Comparison of ENCODE assay signal across 21 mouse cellular contexts in the genomic region with DNA sequence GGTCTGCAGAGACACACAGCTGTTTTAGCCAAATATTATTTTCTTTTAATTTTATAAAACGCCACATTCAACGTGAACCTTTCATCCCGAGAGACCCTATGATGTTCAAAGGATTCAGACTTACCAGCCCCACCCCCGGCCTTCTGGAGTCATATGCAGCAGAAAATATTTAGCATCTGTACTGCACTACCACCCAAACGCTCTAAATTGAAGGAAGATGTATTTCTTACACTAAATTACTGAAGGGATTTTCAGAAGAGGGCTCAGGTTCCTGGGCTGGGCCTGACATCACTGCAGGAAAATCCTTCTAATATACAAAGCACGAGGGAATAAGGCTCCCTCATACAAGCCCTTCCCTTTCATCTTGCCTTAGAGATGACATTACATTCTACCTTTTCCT. TPM values are rescaled to one million over a fixed set of nuclear protein-coding genes. Genes with fewer than 3 reads are reported as not detected.
A peak's percentile ranks its signal among the peaks of the same experiment; 100 is the strongest.
DNase-seq lines count a peak whose midpoint lies in the region; ATAC-seq and TF ChIP-seq lines count a peak whose summit lies in the region.
"Had no signal": no experiment of that assay in that cellular context is flagged by ENCODE, and none has a peak within 500 bp of the region (broad histone marks: within the 10 kb centered on the region; RNA-seq: fewer than 3 reads in every experiment).

No protein-coding gene starts in this region.

- H3K36me3 ChIP-seq in forebrain, embryonic 14.5 days (ENCODE audit: control insufficient read depth, insufficient read depth, low read length): no peaks in the 10 kb centered on the region
- H3K36me3 ChIP-seq in forebrain, embryonic 10.5 days (replicated peaks): no peaks in the 10 kb centered on the region
- no peaks in the 10 kb centered on the region for H3K36me3 ChIP-seq in lung, embryonic 14.5 days (ENCODE audit: insufficient read depth)
- H3K36me3 ChIP-seq in embryonic facial prominence, embryonic 13.5 days: no peaks in the 10 kb centered on the region
- H3K36me3 ChIP-seq in neural tube, embryonic 12.5 days: no peaks in the 10 kb centered on the region
- H3K36me3 ChIP-seq: heart, embryonic 12.5 days; hindbrain, embryonic 13.5 days; limb, embryonic 15.5 days; liver, embryonic 15.5 days; midbrain, embryonic 12.5 days had no signal

- H3K27me3 ChIP-seq in forebrain, embryonic 14.5 days (replicated peaks; ENCODE audit: control insufficient read depth, insufficient read depth, low read length): no peaks in the 10 kb centered on the region
- H3K27me3 ChIP-seq in forebrain, embryonic 10.5 days (ENCODE audit: poor library complexity, severe bottlenecking): peaks cover 60% of the 10 kb centered on the region
- no peaks in the 10 kb centered on the region for H3K27me3 ChIP-seq in lung, embryonic 14.5 days (ENCODE audit: insufficient read depth, low read length)
- H3K27me3 ChIP-seq in embryonic facial prominence, embryonic 13.5 days: peaks cover 10% of the 10 kb centered on the region; the same call in 1 of the 2 replicates
- H3K27me3 ChIP-seq in neural tube, embryonic 12.5 days (replicated peaks): no peaks in the 10 kb centered on the region
- H3K27me3 ChIP-seq: limb, embryonic 15.5 days had no signal

- 73% methylated on average over 6 of the region's 6 CpGs for WGBS in forebrain, embryonic 14.5 days
- WGBS in forebrain, embryonic 10.5 days: 69% methylated on average over 6 of the region's 6 CpGs
- 25% methylated on average over 6 of the region's 6 CpGs for WGBS in lung, embryonic 14.5 days
- whole genome bisulfite sequencing in embryonic facial prominence, embryonic 13.5 days: 12% methylated on average over 6 of the region's 6 CpGs
- WGBS in neural tube, embryonic 12.5 days: 51% methylated on average over 6 of the region's 6 CpGs

- ATAC-seq in forebrain, embryonic 14.5 days: peak; percentile 4; the same call in 1 of the 2 replicates
- 0 out of 2 replicates have a peak, but pooled peaks have one; percentile 7 for ATAC-seq in lung, embryonic 14.5 days (ENCODE audit: insufficient read depth)
- ATAC-seq in embryonic facial prominence, embryonic 13.5 days (ENCODE audit: insufficient number of reproducible peaks, insufficient read depth, low FRiP score, low TSS enrichment, low read depth): peak; percentile 20; the same call in 1 of the 2 replicates
- ATAC-seq in neural tube, embryonic 12.5 days (ENCODE audit: low FRiP score, low read depth): peak; percentile 13; the same call in 1 of the 2 replicates
- ATAC-seq: lung, postnatal 0 days had no signal

- no peak overlapping the region for H3K4me2 ChIP-seq in forebrain, embryonic 14.5 days (ENCODE audit: low read length)
- no peak overlapping the region for H3K4me2 ChIP-seq in lung, embryonic 14.5 days
- peak overlapping the region; percentile 37 for H3K4me2 ChIP-seq in embryonic facial prominence, embryonic 13.5 days
- H3K4me2 ChIP-seq in neural tube, embryonic 12.5 days (replicated peaks): peak overlapping the region; percentile 3; the same call in 1 of the 2 replicates
- H3K4me2 ChIP-seq: heart, embryonic 12.5 days; hindbrain, embryonic 13.5 days; limb, embryonic 15.5 days; liver, embryonic 15.5 days; midbrain, embryonic 12.5 days had no signal

- TF ChIP-seq CTCF in lung, embryonic 14.5 days (IDR thresholded peaks at IDR 0.05; ENCODE audit: low read depth): no peak

- H3K4me1 ChIP-seq in forebrain, embryonic 14.5 days (ENCODE audit: control insufficient read depth, insufficient read depth, low read length): peaks cover 4% of the 10 kb centered on the region; the same call in 1 of the 2 replicates
- H3K4me1 ChIP-seq in forebrain, embryonic 10.5 days: peaks cover 32% of the 10 kb centered on the region
- peaks cover 9% of the 10 kb centered on the region for H3K4me1 ChIP-seq in lung, embryonic 14.5 days (ENCODE audit: insufficient read depth)
- peaks cover 19% of the 10 kb centered on the region for H3K4me1 ChIP-seq in embryonic facial prominence, embryonic 13.5 days
- H3K4me1 ChIP-seq in neural tube, embryonic 12.5 days: peaks cover 17% of the 10 kb centered on the region
- H3K4me1 ChIP-seq: liver, embryonic 15.5 days had no signal

- no peak overlapping the region for H3K4me3 ChIP-seq in forebrain, embryonic 14.5 days (ENCODE audit: low read depth, low read length)
- no peak overlapping the region for H3K4me3 ChIP-seq in forebrain, embryonic 10.5 days
- no peak overlapping the region for H3K4me3 ChIP-seq in lung, embryonic 14.5 days (ENCODE audit: low read depth, low read length)
- H3K4me3 ChIP-seq in embryonic facial prominence, embryonic 13.5 days: no peak overlapping the region
- H3K4me3 ChIP-seq in neural tube, embryonic 12.5 days: no peak overlapping the region
- H3K4me3 ChIP-seq: gastrocnemius, adult 2 months; heart, embryonic 12.5 days; hindbrain, embryonic 13.5 days; limb, embryonic 15.5 days; liver, embryonic 15.5 days; midbrain, embryonic 12.5 days had no signal

- DNase-seq in forebrain, embryonic 14.5 days (ENCODE audit: low spot score): no peak
- no peak for DNase-seq in forebrain, embryonic 10.5 days (ENCODE audit: extremely low spot score, low spot score)
- DNase-seq in lung, embryonic 14.5 days: no peak
- no peak for DNase-seq in lung, postnatal 4 days
- DNase-seq in urinary bladder, adult 18-20 months (ENCODE audit: low spot score in 2 of 2): no peak
- DNase-seq in layer of hippocampus, adult 9-11 months: no peak
- DNase-seq: adrenal gland, postnatal 14 days; cerebellum, adult 11 months; cerebellum, postnatal 14 days; gastrocnemius, adult 2 months; kidney, postnatal 4 days; right cerebral cortex, adult 18-20 months; thymus, postnatal 25 days had no signal

- H3K27ac ChIP-seq in forebrain, embryonic 14.5 days (ENCODE audit: low read depth, low read length): no peak overlapping the region
- no peak overlapping the region for H3K27ac ChIP-seq in forebrain, embryonic 10.5 days
- H3K27ac ChIP-seq in lung, embryonic 14.5 days (ENCODE audit: low read depth): no peak overlapping the region
- peak overlapping the region; percentile 78; the same call in 1 of the 2 replicates for H3K27ac ChIP-seq in embryonic facial prominence, embryonic 13.5 days
- no peak overlapping the region for H3K27ac ChIP-seq in neural tube, embryonic 12.5 days
- H3K27ac ChIP-seq: gastrocnemius, adult 2 months; hindbrain, embryonic 13.5 days; limb, embryonic 15.5 days; liver, embryonic 15.5 days; midbrain, embryonic 12.5 days had no signal

- no peak overlapping the region for H3K9ac ChIP-seq in forebrain, embryonic 14.5 days (ENCODE audit: low read length)
- H3K9ac ChIP-seq in lung, embryonic 14.5 days: no peak overlapping the region
- H3K9ac ChIP-seq in embryonic facial prominence, embryonic 13.5 days: no peak overlapping the region
- H3K9ac ChIP-seq in neural tube, embryonic 12.5 days: no peak overlapping the region
- H3K9ac ChIP-seq: heart, embryonic 12.5 days; hindbrain, embryonic 13.5 days; limb, embryonic 15.5 days; liver, embryonic 15.5 days; midbrain, embryonic 12.5 days had no signal

- no peaks in the 10 kb centered on the region for H3K9me3 ChIP-seq in forebrain, embryonic 14.5 days (replicated peaks; ENCODE audit: control insufficient read depth, low read length)
- H3K9me3 ChIP-seq in forebrain, embryonic 10.5 days: no peaks in the 10 kb centered on the region
- no peaks in the 10 kb centered on the region for H3K9me3 ChIP-seq in lung, embryonic 14.5 days (ENCODE audit: low read depth, low read length)
- no peaks in the 10 kb centered on the region for H3K9me3 ChIP-seq in embryonic facial prominence, embryonic 13.5 days
- no peaks in the 10 kb centered on the region for H3K9me3 ChIP-seq in neural tube, embryonic 12.5 days
- H3K9me3 ChIP-seq: heart, embryonic 12.5 days; hindbrain, embryonic 13.5 days; limb, embryonic 15.5 days; liver, embryonic 15.5 days; midbrain, embryonic 12.5 days had no signal

RNA-seq across cellular contexts. Expression of a gene that starts 39.3 kb away (rescaled TPM):
- 15.2 and 20.5 TPM in 2 replicates for polyA plus RNA-seq in forebrain, embryonic 14.5 days (2014; fragmentation: Nextera tagmentation; extraction: Ambion mirVana)
- polyA plus RNA-seq in forebrain, embryonic 10.5 days (2016; fragmentation: Nextera tagmentation; extraction: Ambion mirVana): 42.5 and 49.0 TPM in 2 replicates
- 52.9 and 54.0 TPM in 2 replicates for polyA plus RNA-seq in lung, embryonic 14.5 days (2014; fragmentation: Nextera tagmentation; extraction: Ambion mirVana)
- polyA plus RNA-seq in embryonic facial prominence, embryonic 13.5 days (2015; fragmentation: Nextera tagmentation; extraction: Ambion mirVana): 42.9 and 44.3 TPM in 2 replicates
- polyA plus RNA-seq in neural tube, embryonic 12.5 days (2016; fragmentation: Nextera tagmentation; extraction: Ambion mirVana): 50.5 and 51.1 TPM in 2 replicates

Comparison
In these comparisons a context has a peak if more than half of its experiments do, and no peak if none do; other contexts are left out.
1. H3K4me2 ChIP-seq: peak in embryonic facial prominence, embryonic 13.5 days (single experiment) and neural tube, embryonic 12.5 days (single experiment); none in forebrain, embryonic 14.5 days (single experiment) and lung, embryonic 14.5 days (single experiment).
2. Peak in every context shown above with its lines, with median percentiles within 50 percentile points of each other: ATAC-seq.